Mouse (Mus musculus): ENCODE results near the gene Btbd17. TPM values are rescaled to one million over a fixed set of nuclear protein-coding genes. Genes with fewer than 3 reads are reported as not detected.

The Btbd17 gene
- total RNA-seq, 4 experiments from 2014 or later, result not detected

GRCm38 (mm10) chr11:114802540-114803267 lies 7.0 kb upstream of the Btbd17 start:
- DNase-seq, result no peak

- DNase-seq, result no peak
Observed at GRCm38 (mm10) chr11:114801906-114802305, 6.2 kb upstream of the Btbd17 start.

GRCm38 (mm10) chr11:114798624-114799023 lies 2.9 kb upstream of the Btbd17 start, which contains the start of gene Gpr142:
Gpr142 (plus strand) TSS chr11:114798924.
- DNase-seq, result no peak

GRCm38 (mm10) chr11:114797981-114798380 lies 2.2 kb upstream of the Btbd17 start:
- DNase-seq, result no peak

GRCm38 (mm10) chr11:114797176-114797575 lies 1.4 kb upstream of the Btbd17 start:
- no peak for DNase-seq

- no peak for DNase-seq
Observed at GRCm38 (mm10) chr11:114795231-114795746, 456 bp downstream of the Btbd17 start.

- DNase-seq, result no peak
Observed at GRCm38 (mm10) chr11:114794691-114795090, 1.1 kb downstream of the Btbd17 start.

- no peak for DNase-seq
Observed at GRCm38 (mm10) chr11:114793868-114794545, 1.7 kb downstream of the Btbd17 start.

GRCm38 (mm10) chr11:114792931-114793494 lies 2.7 kb downstream of the Btbd17 start:
- DNase-seq, result no peak

- no peak for DNase-seq
Observed at GRCm38 (mm10) chr11:114791891-114792411, 3.8 kb downstream of the Btbd17 start.

- no peak for DNase-seq
Observed at GRCm38 (mm10) chr11:114791351-114791889, 4.3 kb downstream of the Btbd17 start.

GRCm38 (mm10) chr11:114790841-114791240 lies 4.9 kb downstream of the Btbd17 start:
- no peak for DNase-seq

GRCm38 (mm10) chr11:114790171-114790570 lies 5.6 kb downstream of the Btbd17 start:
- no peak for DNase-seq

- DNase-seq, result no peak
Observed at GRCm38 (mm10) chr11:114789716-114790115, 6.0 kb downstream of the Btbd17 start.

- peak; percentile 41 for DNase-seq
Observed at GRCm38 (mm10) chr11:114789061-114789714, 6.6 kb downstream of the Btbd17 start.

- no peak for DNase-seq
Observed at GRCm38 (mm10) chr11:114787611-114788010, 8.1 kb downstream of the Btbd17 start.

- DNase-seq, result no peak
Observed at GRCm38 (mm10) chr11:114786326-114786725, 9.4 kb downstream of the Btbd17 start.

GRCm38 (mm10) chr11:114785892-114786291 lies 9.9 kb downstream of the Btbd17 start:
- DNase-seq, result no peak

- no peak for DNase-seq
Observed at GRCm38 (mm10) chr11:114780076-114780475, 15.7 kb downstream of the Btbd17 start.

- DNase-seq, result no peak
Observed at GRCm38 (mm10) chr11:114771896-114772295, 23.8 kb downstream of the Btbd17 start.

GRCm38 (mm10) chr11:114769911-114770310 lies 25.8 kb downstream of the Btbd17 start:
- no peak for DNase-seq

All from adrenal gland, adult 8-10 months (tissue).